Mouse (Mus musculus): ENCODE measurements around the gene Olfr951. TPM values are rescaled to one million over a fixed set of nuclear protein-coding genes. Genes with fewer than 3 reads are reported as not detected.

The Olfr951 gene
- not detected for polyA plus RNA-seq (2017; shearing (Covaris generic))

GRCm38 (mm10) chr9:39387110-39387509 lies at the start of gene Olfr951:
Olfr951 (plus strand) TSS chr9:39387410.

GRCm38 (mm10) chr9:39427048-39427447 lies 39.8 kb downstream of the Olfr951 start, which contains the start of gene Olfr952:
Olfr952 (minus strand) TSS chr9:39427148.

Other genes with a start within 250 kb of the Olfr951 start
- 0.07 TPM for gene Olfr943, start 221.1 kb upstream of the Olfr951 start, polyA plus RNA-seq (2017; shearing (Covaris generic))
- not detected for gene Olfr944, start 185.5 kb upstream of the Olfr951 start, polyA plus RNA-seq (2017; shearing (Covaris generic))
- gene Olfr1537, start 137.4 kb upstream of the Olfr951 start, polyA plus RNA-seq (2017; shearing (Covaris generic)), result not detected
- gene Olfr945, start 110.6 kb upstream of the Olfr951 start, polyA plus RNA-seq (2017; shearing (Covaris generic)), result not detected
- not detected for gene Olfr948, start 61.4 kb upstream of the Olfr951 start, polyA plus RNA-seq (2017; shearing (Covaris generic))
- not detected for gene Olfr952, start 39.7 kb downstream of the Olfr951 start, polyA plus RNA-seq (2017; shearing (Covaris generic))
- not detected for gene Olfr954, start 69.3 kb downstream of the Olfr951 start, polyA plus RNA-seq (2017; shearing (Covaris generic))
- gene Olfr955, start 84.5 kb downstream of the Olfr951 start, polyA plus RNA-seq (2017; shearing (Covaris generic)), result not detected
- gene Olfr44, start 106.6 kb downstream of the Olfr951 start, polyA plus RNA-seq (2017; shearing (Covaris generic)), result not detected
- gene Olfr957, start 128.4 kb downstream of the Olfr951 start, polyA plus RNA-seq (2017; shearing (Covaris generic)), result not detected
- not detected for gene Olfr958, start 166.6 kb downstream of the Olfr951 start, polyA plus RNA-seq (2017; shearing (Covaris generic))
- not detected for gene Olfr959, start 188.2 kb downstream of the Olfr951 start, polyA plus RNA-seq (2017; shearing (Covaris generic))
- gene AW551984, start 217.0 kb downstream of the Olfr951 start, polyA plus RNA-seq (2017; shearing (Covaris generic)), result not detected
- gene Olfr148, start 223.2 kb downstream of the Olfr951 start, polyA plus RNA-seq (2017; shearing (Covaris generic)), result not detected
- not detected for gene Olfr960, start 234.0 kb downstream of the Olfr951 start, polyA plus RNA-seq (2017; shearing (Covaris generic))